Mouse (Mus musculus) heart, postnatal 14 days (tissue): ENCODE measurements around the gene Btbd9. TPM values are rescaled to one million over a fixed set of nuclear protein-coding genes. Genes with fewer than 3 reads are reported as not detected.

Experiments used
- DNase-seq, 2 experiments: peaks; one replicate each; pipeline ENCODE4 v3.0.0; 2021 to 2022
- intact Hi-C: fragments of 180-260 bp; cut with DNase I; formaldehyde crosslinking; loops from one replicate; pipeline ENCODE4 v1.15.1; 2025
- total RNA-seq, 2 experiments: library from RNA; stranded (reverse); gene quantifications; 2 replicates each; pipeline ENCODE4 v1.2.3; 2021

The Btbd9 gene
- total RNA-seq, 2 experiments from 2014 or later = 20.9 to 22.4 TPM

- intact Hi-C loops = no loop called here
- peak in 1 of 2 experiments; percentile 51 for DNase-seq
Observed at GRCm38 (mm10) chr17:30239458-30239857, 336.8 kb downstream of the Btbd9 start.

- intact Hi-C loops = no loop called here
- no peak for DNase-seq
Observed at GRCm38 (mm10) chr17:30237600-30237999, 338.7 kb downstream of the Btbd9 start.

- DNase-seq = no peak
- intact Hi-C loops = no loop called here
Observed at GRCm38 (mm10) chr17:30236611-30237010, 339.7 kb downstream of the Btbd9 start.

- no peak for DNase-seq
- intact Hi-C loops = no loop called here
Observed at GRCm38 (mm10) chr17:30235380-30235779, 340.9 kb downstream of the Btbd9 start.

GRCm38 (mm10) chr17:30232698-30233097 is 343.6 kb downstream of the Btbd9 start:
- DNase-seq = no peak
- intact Hi-C loops = no loop called here

GRCm38 (mm10) chr17:30231483-30231882 is 344.8 kb downstream of the Btbd9 start:
- intact Hi-C loops = no loop called here
- no peak for DNase-seq

- intact Hi-C loops = no loop called here
- peak; percentile 41 to 42 for DNase-seq
Observed at GRCm38 (mm10) chr17:30230428-30230827, 345.9 kb downstream of the Btbd9 start.

- intact Hi-C loops = no loop called here
- DNase-seq = no peak
Observed at GRCm38 (mm10) chr17:30228439-30229215, 347.7 kb downstream of the Btbd9 start.

- no peak for DNase-seq
- intact Hi-C loops = no loop called here
Observed at GRCm38 (mm10) chr17:30225030-30225740, 351.1 kb downstream of the Btbd9 start.

- intact Hi-C loops = no loop called here
- no peak for DNase-seq
Observed at GRCm38 (mm10) chr17:30222837-30223236, 353.5 kb downstream of the Btbd9 start.

- intact Hi-C loops = no loop called here
- no peak for DNase-seq
Observed at GRCm38 (mm10) chr17:30222361-30222760, 353.9 kb downstream of the Btbd9 start.

- intact Hi-C loops = no loop called here
- DNase-seq = no peak
Observed at GRCm38 (mm10) chr17:30221677-30222076, 354.6 kb downstream of the Btbd9 start.

GRCm38 (mm10) chr17:30215741-30216140 is 360.5 kb downstream of the Btbd9 start:
- intact Hi-C loops = no loop called here
- peak in 1 of 2 experiments; percentile 49 for DNase-seq

GRCm38 (mm10) chr17:30214393-30214792 is 361.9 kb downstream of the Btbd9 start:
- intact Hi-C loops = no loop called here
- no peak for DNase-seq

- intact Hi-C loops = no loop called here
- no peak for DNase-seq
Observed at GRCm38 (mm10) chr17:30213371-30213770, 362.9 kb downstream of the Btbd9 start.

- no peak for DNase-seq
- intact Hi-C loops = no loop called here
Observed at GRCm38 (mm10) chr17:30212647-30213046, 363.6 kb downstream of the Btbd9 start.

- intact Hi-C loops = no loop called here
Observed at GRCm38 (mm10) chr17:30210936-30211335, 365.4 kb downstream of the Btbd9 start.

GRCm38 (mm10) chr17:30210262-30210661 is 366.0 kb downstream of the Btbd9 start:
- DNase-seq = no peak

More at GRCm38 (mm10) chr17:30210936-30211335, 365.4 kb downstream of the Btbd9 start:
- DNase-seq = no peak

GRCm38 (mm10) chr17:30205062-30205825 is 371.0 kb downstream of the Btbd9 start:
- intact Hi-C loops = no loop called here
- no peak for DNase-seq

More at GRCm38 (mm10) chr17:30210262-30210661, 366.0 kb downstream of the Btbd9 start:
- intact Hi-C loops = no loop called here

- intact Hi-C loops = no loop called here
- no peak for DNase-seq
Observed at GRCm38 (mm10) chr17:30200283-30200682, 376.0 kb downstream of the Btbd9 start.
